Mouse (Mus musculus) liver, embryonic 14.5 days (tissue): ENCODE results near the gene Cox8a.

Experiments
- CTCF ChIP-seq: IDR thresholded peaks from 2 replicates; pipeline ENCODE4 v1.5.1; 2016; ENCODE audit warnings: antibody characterized with exemption, low read depth, control low read depth
- EP300 ChIP-seq: IDR thresholded peaks from 2 replicates; pipeline ENCODE4 v1.6.1; 2016; ENCODE audit warnings: antibody characterized with exemption, low read depth

DNA sequence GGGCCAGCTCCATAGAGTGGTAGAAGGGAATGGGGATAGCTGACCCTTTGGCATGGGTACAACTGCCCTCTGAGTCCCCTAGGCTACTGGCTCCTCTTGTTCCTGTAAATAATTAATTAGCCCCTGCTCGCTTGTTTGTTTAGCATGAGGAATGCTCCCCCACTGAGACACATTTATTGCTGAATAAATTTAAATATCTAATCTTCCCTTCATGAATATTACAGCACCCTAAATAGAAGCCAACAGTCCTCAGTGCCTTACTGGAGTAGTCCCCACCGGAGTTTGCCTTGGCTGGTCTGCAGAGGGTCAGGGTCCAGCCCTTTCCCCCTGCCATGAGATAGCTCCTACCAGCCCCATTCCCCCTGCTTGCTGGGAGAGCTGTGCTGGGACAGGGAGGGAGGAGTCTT lies 24.9 kb downstream of the Cox8a start:
- TF ChIP-seq CTCF (no peak), EP300 (no peak)
